21 mouse cellular contexts compared by ENCODE assay signal in genomic region chr1:73864314-73864713, GRCm38 (mm10).
DNase-seq lines count a peak whose midpoint lies in the region; ATAC-seq lines count a peak whose summit lies in the region.
"Had no signal": no experiment of that assay in that cellular context is flagged by ENCODE, and none has a peak within 500 bp of the region (broad histone marks: within the 10 kb centered on the region; RNA-seq: fewer than 3 reads in every experiment).

No protein-coding gene starts in this region.

- H3K27ac ChIP-seq in liver, embryonic 11.5 days (ENCODE audit: low read depth, low read length) = no peak overlapping the region
- no peak overlapping the region for H3K27ac ChIP-seq in heart, embryonic 11.5 days (ENCODE audit: low read depth, low read length)
- H3K27ac ChIP-seq: embryonic facial prominence, embryonic 13.5 days; gastrocnemius, adult 2 months; kidney, postnatal 0 days; liver, embryonic 15.5 days; midbrain, embryonic 12.5 days; neural tube, embryonic 13.5 days had no signal

- H3K36me3 ChIP-seq in liver, embryonic 11.5 days (ENCODE audit: control insufficient read depth, insufficient read depth, low read length) = no peaks in the 10 kb centered on the region
- no peaks in the 10 kb centered on the region for H3K36me3 ChIP-seq in heart, embryonic 11.5 days (ENCODE audit: control insufficient read depth, insufficient read depth, low read length)
- H3K36me3 ChIP-seq: embryonic facial prominence, embryonic 13.5 days; liver, embryonic 15.5 days; midbrain, embryonic 12.5 days; neural tube, embryonic 13.5 days had no signal

- ATAC-seq in cerebellum, adult (ENCODE audit: insufficient number of reproducible peaks, low FRiP score, low TSS enrichment) = peak; percentile 68; the same call in 1 of the 2 replicates
- ATAC-seq in liver, embryonic 11.5 days (replicated peaks; ENCODE audit: low FRiP score) = no peak
- ATAC-seq in heart, embryonic 11.5 days (replicated peaks; ENCODE audit: insufficient number of reproducible peaks, low FRiP score, low TSS enrichment) = no peak
- ATAC-seq: activated CD4-positive, CD25-positive, alpha-beta regulatory T cell, adult 4 months; forebrain, embryonic 16.5 days; hindbrain, embryonic 16.5 days had no signal

- 81% methylated on average over 3 of the region's 3 CpGs for WGBS in liver, embryonic 11.5 days
- 69% methylated on average over 3 of the region's 3 CpGs for WGBS in heart, embryonic 11.5 days (ENCODE audit: insufficient replicate concordance)

- DNase-seq in cerebellum, postnatal 4 days (ENCODE audit: low spot score in 2 of 2) = no peak
- DNase-seq in layer of hippocampus, adult 11-12 months (ENCODE audit: low spot score) = peak; percentile 22
- no peak for DNase-seq in layer of hippocampus, postnatal 25 days (ENCODE audit: extremely low spot score in 1 of 2, low spot score in 1 of 2)
- DNase-seq in brain, adult 2 months (ENCODE audit: low read depth, low spot score) = peak; percentile 79
- peak; percentile 71 for DNase-seq in fibroblast of lung, adult 2 months (ENCODE audit: low read depth)
- no peak for DNase-seq in liver, embryonic 11.5 days (ENCODE audit: low spot score)
- DNase-seq: adrenal gland, postnatal 10 days; gastrocnemius, adult 2 months; heart, postnatal 36 days; kidney, adult 11 months; thymus, postnatal 36 days had no signal

- no peaks in the 10 kb centered on the region for H3K27me3 ChIP-seq in liver, embryonic 11.5 days (replicated peaks; ENCODE audit: control insufficient read depth, insufficient read depth, low read length)
- no peaks in the 10 kb centered on the region for H3K27me3 ChIP-seq in heart, embryonic 11.5 days (ENCODE audit: control insufficient read depth, insufficient read depth, low read length)
- H3K27me3 ChIP-seq: embryonic facial prominence, embryonic 13.5 days; liver, embryonic 15.5 days; midbrain, embryonic 12.5 days; neural tube, embryonic 13.5 days had no signal

- no peaks in the 10 kb centered on the region for H3K4me1 ChIP-seq in liver, embryonic 11.5 days (replicated peaks; ENCODE audit: control insufficient read depth, insufficient read depth, low read length)
- H3K4me1 ChIP-seq in heart, embryonic 11.5 days (ENCODE audit: control insufficient read depth, insufficient read depth, low read length) = no peaks in the 10 kb centered on the region
- H3K4me1 ChIP-seq: liver, embryonic 15.5 days had no signal

- H3K4me2 ChIP-seq in liver, embryonic 11.5 days = no peak overlapping the region
- H3K4me2 ChIP-seq in heart, embryonic 11.5 days = no peak overlapping the region
- H3K4me2 ChIP-seq: embryonic facial prominence, embryonic 13.5 days; liver, embryonic 15.5 days; midbrain, embryonic 12.5 days; neural tube, embryonic 13.5 days had no signal

- no peak overlapping the region for H3K4me3 ChIP-seq in liver, embryonic 11.5 days (ENCODE audit: low read depth, low read length)
- H3K4me3 ChIP-seq in heart, embryonic 11.5 days (ENCODE audit: low read depth, low read length) = no peak overlapping the region
- H3K4me3 ChIP-seq: embryonic facial prominence, embryonic 13.5 days; gastrocnemius, adult 2 months; liver, embryonic 15.5 days; midbrain, embryonic 12.5 days; neural tube, embryonic 13.5 days had no signal

- H3K9ac ChIP-seq in liver, embryonic 11.5 days (ENCODE audit: low read depth, low read length) = no peak overlapping the region
- H3K9ac ChIP-seq in heart, embryonic 11.5 days (ENCODE audit: low read depth, low read length) = no peak overlapping the region
- H3K9ac ChIP-seq: embryonic facial prominence, embryonic 13.5 days; liver, embryonic 15.5 days; midbrain, embryonic 12.5 days; neural tube, embryonic 13.5 days had no signal

- no peaks in the 10 kb centered on the region for H3K9me3 ChIP-seq in liver, embryonic 11.5 days (ENCODE audit: control insufficient read depth, low read length)
- no peaks in the 10 kb centered on the region for H3K9me3 ChIP-seq in heart, embryonic 11.5 days (replicated peaks; ENCODE audit: control insufficient read depth, low read length)
- H3K9me3 ChIP-seq: embryonic facial prominence, embryonic 13.5 days; liver, embryonic 15.5 days; midbrain, embryonic 12.5 days; neural tube, embryonic 13.5 days had no signal

Comparison
In these comparisons a context has a peak if more than half of its experiments do, and no peak if none do; other contexts are left out.
1. DNase-seq: peak in layer of hippocampus, adult 11-12 months (single experiment), brain, adult 2 months (single experiment) and fibroblast of lung, adult 2 months (single experiment); none in cerebellum, postnatal 4 days (0 of 2), layer of hippocampus, postnatal 25 days (0 of 2) and liver, embryonic 11.5 days (single experiment).